Mouse (Mus musculus) lung, embryonic 14.5 days (tissue): ENCODE results near the gene Aff4. TPM values are rescaled to one million over a fixed set of nuclear protein-coding genes. Genes with fewer than 3 reads are reported as not detected.
A peak's percentile ranks its signal among the peaks of the same experiment; 100 is the strongest.

Experiments used
- ATAC-seq: fragments of 200-750 bp; cut with Nextera tagmentation; 2 replicates; pipeline ENCODE4 v1.8.0; 2017; ENCODE audit warnings: mild to moderate bottlenecking, moderate TSS enrichment, moderate library complexity; ENCODE audit not compliant: insufficient read depth
- DNase-seq: peaks from one replicate; pipeline ENCODE4 v3.0.0-alpha.2; 2015
- H3K27ac ChIP-seq: fragments of 300-500 bp; sonication (generic); 2 replicates; pipeline ENCODE4 v1.5.1; 2014; ENCODE audit warnings: low read depth, mild to moderate bottlenecking, moderate library complexity
- H3K27me3 ChIP-seq: fragments of 300-500 bp; sonication (generic); 2 replicates; pipeline ENCODE4 v1.6.1; 2014; ENCODE audit warnings: low read length, control low read depth; ENCODE audit not compliant: insufficient read depth
- H3K36me3 ChIP-seq: fragments of 300-500 bp; sonication (generic); 2 replicates; pipeline ENCODE4 v1.6.1; 2014; ENCODE audit warnings: control low read depth; ENCODE audit not compliant: insufficient read depth
- H3K4me1 ChIP-seq: fragments of 300-500 bp; sonication (generic); 2 replicates; pipeline ENCODE4 v1.6.1; 2014; ENCODE audit warnings: antibody characterized with exemption, control low read depth; ENCODE audit not compliant: insufficient read depth
- H3K4me2 ChIP-seq: fragments of 300-500 bp; sonication (generic); 2 replicates; pipeline ENCODE4 v1.6.1; 2014; ENCODE audit warnings: mild to moderate bottlenecking
- H3K4me3 ChIP-seq: fragments of 300-500 bp; sonication (generic); 2 replicates; pipeline ENCODE4 v1.5.1; 2014; ENCODE audit warnings: low read depth, low read length
- H3K9ac ChIP-seq: fragments of 300-500 bp; sonication (generic); 2 replicates; pipeline ENCODE4 v1.6.1; 2014
- H3K9me3 ChIP-seq: fragments of 300-500 bp; sonication (generic); 2 replicates; pipeline ENCODE4 v1.6.1; 2016; ENCODE audit warnings: low read depth, low read length, control low read depth
- CTCF ChIP-seq: IDR thresholded peaks from 2 replicates; pipeline ENCODE4 v1.5.1; 2016; ENCODE audit warnings: antibody characterized with exemption, low read depth
- WGBS: fragments of 180-500 bp; shearing (Covaris S2); extraction: QIAGEN DNeasy Blood & Tissue Kit; methylation state at CpG from one replicate; pipeline ENCODE4 v1.1.7; 2014; 5-methylcytosine and 5-hydroxymethylcytosine counted together
- polyA plus RNA-seq: library from polyadenylated mRNA; unstranded; fragments of >200 nt; fragmentation: Nextera tagmentation; extraction: Ambion mirVana; gene quantifications from 2 replicates; pipeline ENCODE4 v1.2.1, GENCODE M21; 2014

Aff4 gene
- polyA plus RNA-seq, 1 experiment from 2014 or later, result 56.5 TPM

GRCm38 (mm10) chr11:53435504-53435903 lies 84.9 kb downstream of the Aff4 start:
- Histone ChIP-seq H3K9me3 (no peaks in the 10 kb centered on the region), H3K4me1 (no peaks in the 10 kb centered on the region), H3K4me2 (no peak overlapping the region), H3K4me3 (no peak overlapping the region), H3K9ac (no peak overlapping the region), H3K36me3 (no peaks in the 10 kb centered on the region), H3K27ac (no peak overlapping the region), H3K27me3 (no peaks in the 10 kb centered on the region)
- 78% methylated on average over 8 of the region's 8 CpGs for WGBS
- no peak for TF ChIP-seq CTCF
- DNase-seq (no peak), ATAC-seq (no peak)

- no peaks in the 10 kb centered on the region for H3K27me3 ChIP-seq
- H3K9me3 ChIP-seq, result no peaks in the 10 kb centered on the region
- H3K27ac ChIP-seq, result no peak overlapping the region
- H3K4me1 ChIP-seq, result no peaks in the 10 kb centered on the region
- H3K4me3 ChIP-seq, result no peak overlapping the region
- no peak for DNase-seq
- no peak for TF ChIP-seq CTCF
- no peaks in the 10 kb centered on the region for H3K36me3 ChIP-seq
- no peak overlapping the region for H3K9ac ChIP-seq
- no peak overlapping the region for H3K4me2 ChIP-seq
- 80% methylated on average over 6 of the region's 6 CpGs for WGBS
- ATAC-seq, result no peak
Measured at GRCm38 (mm10) chr11:53436338-53436737, 85.7 kb downstream of the Aff4 start.

- WGBS, result 18% methylated on average over 12 of the region's 12 CpGs
- DNase-seq (no peak), ATAC-seq (no peak)
- H3K9me3 ChIP-seq, result no peaks in the 10 kb centered on the region
- H3K36me3 ChIP-seq, result no peaks in the 10 kb centered on the region
- H3K4me1 ChIP-seq, result no peaks in the 10 kb centered on the region
- no peak overlapping the region for H3K4me2 ChIP-seq
- H3K27ac ChIP-seq, result peak overlapping the region; percentile 30; the same call in 1 of the 2 replicates
- H3K4me3 ChIP-seq, result no peak overlapping the region
- no peak for TF ChIP-seq CTCF
- H3K27me3 ChIP-seq, result no peaks in the 10 kb centered on the region
- H3K9ac ChIP-seq, result no peak overlapping the region
Measured at GRCm38 (mm10) chr11:53441921-53442320, 91.3 kb downstream of the Aff4 start.

- peak; percentile 66 for TF ChIP-seq CTCF
- Histone ChIP-seq H3K4me3 (no peak overlapping the region), H3K9me3 (no peaks in the 10 kb centered on the region), H3K4me1 (no peaks in the 10 kb centered on the region), H3K27ac (no peak overlapping the region), H3K4me2 (no peak overlapping the region), H3K27me3 (no peaks in the 10 kb centered on the region), H3K9ac (no peak overlapping the region), H3K36me3 (no peaks in the 10 kb centered on the region)
- 32% methylated on average over 6 of the region's 6 CpGs for WGBS
- DNase-seq (no peak), ATAC-seq (no peak)
Measured at GRCm38 (mm10) chr11:53443861-53444260, 93.2 kb downstream of the Aff4 start.

GRCm38 (mm10) chr11:53445562-53445961 lies 94.9 kb downstream of the Aff4 start:
- DNase-seq (no peak), ATAC-seq (no peak)
- no peaks in the 10 kb centered on the region for H3K9me3 ChIP-seq
- no peak overlapping the region for H3K4me3 ChIP-seq
- H3K9ac ChIP-seq, result no peak overlapping the region
- no peak for TF ChIP-seq CTCF
- WGBS, result 41% methylated on average over 13 of the region's 13 CpGs
- peaks cover 4% of the 10 kb centered on the region; the same call in 1 of the 2 replicates for H3K4me1 ChIP-seq
- H3K27ac ChIP-seq, result no peak overlapping the region
- H3K27me3 ChIP-seq, result no peaks in the 10 kb centered on the region
- H3K4me2 ChIP-seq, result no peak overlapping the region
- H3K36me3 ChIP-seq, result no peaks in the 10 kb centered on the region

- TF ChIP-seq CTCF, result no peak
- H3K4me2 ChIP-seq, result no peak overlapping the region
- no peaks in the 10 kb centered on the region for H3K9me3 ChIP-seq
- no peak for ATAC-seq
- H3K4me3 ChIP-seq, result no peak overlapping the region
- WGBS, result 56% methylated on average over 13 of the region's 13 CpGs
- no peaks in the 10 kb centered on the region for H3K27me3 ChIP-seq
- H3K36me3 ChIP-seq, result no peaks in the 10 kb centered on the region
- peaks cover 5% of the 10 kb centered on the region; the same call in 1 of the 2 replicates for H3K4me1 ChIP-seq
- H3K9ac ChIP-seq, result no peak overlapping the region
- no peak for DNase-seq
- H3K27ac ChIP-seq, result no peak overlapping the region
Measured at GRCm38 (mm10) chr11:53446183-53446582, 95.5 kb downstream of the Aff4 start.

GRCm38 (mm10) chr11:53447996-53448395 lies 97.4 kb downstream of the Aff4 start:
- Histone ChIP-seq H3K27ac (no peak overlapping the region), H3K36me3 (no peaks in the 10 kb centered on the region), H3K4me3 (no peak overlapping the region), H3K9ac (no peak overlapping the region), H3K27me3 (no peaks in the 10 kb centered on the region), H3K4me2 (no peak overlapping the region), H3K4me1 (peaks cover 5% of the 10 kb centered on the region; the same call in 1 of the 2 replicates), H3K9me3 (no peaks in the 10 kb centered on the region)
- ATAC-seq (no peak), DNase-seq (no peak)
- 85% methylated on average over 8 of the region's 8 CpGs for WGBS
- no peak for TF ChIP-seq CTCF

- H3K9ac ChIP-seq, result no peak overlapping the region
- no peaks in the 10 kb centered on the region for H3K27me3 ChIP-seq
- no peak for ATAC-seq
- H3K36me3 ChIP-seq, result no peaks in the 10 kb centered on the region
- H3K27ac ChIP-seq, result no peak overlapping the region
- H3K4me2 ChIP-seq, result no peak overlapping the region
- no peak for TF ChIP-seq CTCF
- no peak overlapping the region for H3K4me3 ChIP-seq
- no peak for DNase-seq
- H3K9me3 ChIP-seq, result no peaks in the 10 kb centered on the region
- WGBS, result 88% methylated on average over 1 of the region's 1 CpGs
- H3K4me1 ChIP-seq, result peaks cover 5% of the 10 kb centered on the region; the same call in 1 of the 2 replicates
Measured at GRCm38 (mm10) chr11:53448529-53448928, 97.9 kb downstream of the Aff4 start.
